Mouse (Mus musculus): ENCODE results near the gene Ubr4.
"Not testable (repeated sequence)": the region's sequence is repeated elsewhere in the genome, so short reads cannot be mapped to it uniquely, and the experiment has no call there.

The Ubr4 gene

DNA sequence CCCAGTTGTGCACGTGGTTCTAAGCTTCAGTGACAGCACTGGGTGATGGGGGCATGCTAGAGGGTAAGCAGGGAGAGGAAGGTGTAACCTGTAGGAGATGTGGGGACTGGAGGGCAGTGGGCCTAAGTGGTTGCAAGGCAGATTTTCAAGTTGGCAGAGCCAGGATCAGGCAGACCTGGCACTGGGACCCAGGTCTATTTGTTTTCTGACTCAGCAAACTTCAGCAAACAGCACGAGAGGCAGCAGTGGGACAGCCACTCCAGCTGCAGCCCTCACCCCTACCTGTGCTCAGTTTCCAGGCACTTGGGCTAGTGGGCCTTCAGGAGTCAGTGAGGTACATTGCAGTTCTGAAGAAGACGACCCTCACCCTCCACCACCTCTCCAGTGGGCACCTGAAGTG is 4.8 kb downstream of the Ubr4 start:
- DNase-seq (ENCODE audit: low read depth, low spot score), result no peak

DNA sequence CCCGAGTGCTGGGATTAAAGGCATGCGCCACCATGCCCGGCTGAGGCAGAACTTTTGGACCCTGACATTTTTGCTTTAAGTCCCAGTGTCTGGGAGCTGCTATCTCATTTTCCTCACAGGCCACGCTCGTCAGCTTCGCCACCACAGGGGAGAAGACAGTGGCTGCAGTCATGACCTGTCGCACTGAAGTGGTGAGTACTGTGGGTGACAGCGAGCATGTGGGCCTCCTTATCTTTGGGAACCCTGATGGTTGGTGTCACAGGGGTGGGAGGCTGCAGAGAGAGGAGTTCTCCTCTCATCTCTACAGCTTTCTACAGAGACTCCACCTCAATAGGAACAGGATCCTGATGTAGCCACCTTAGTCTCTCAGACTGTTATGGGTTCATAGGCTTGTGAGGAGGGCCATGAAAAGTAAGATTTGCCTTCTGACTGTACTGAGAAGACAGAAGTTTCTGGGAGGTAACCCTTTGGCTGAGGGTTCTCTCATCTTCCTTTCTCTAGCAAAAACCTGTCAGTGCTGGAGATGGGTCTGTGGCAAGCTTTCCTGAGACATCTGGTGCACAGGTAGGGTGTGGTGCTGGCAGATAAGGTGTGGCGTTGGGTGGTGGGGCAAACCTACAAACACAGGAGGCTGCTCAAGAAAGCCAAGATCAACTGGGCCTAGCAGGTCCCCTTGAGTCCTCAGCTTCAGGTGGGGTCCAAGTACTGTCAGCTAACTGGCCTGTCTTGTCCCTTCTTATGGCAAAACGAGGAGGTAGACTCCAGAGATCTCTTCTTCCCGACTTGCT is 8.5 kb downstream of the Ubr4 start:
- DNase-seq (ENCODE audit: low read depth, low spot score), result no peak

DNA sequence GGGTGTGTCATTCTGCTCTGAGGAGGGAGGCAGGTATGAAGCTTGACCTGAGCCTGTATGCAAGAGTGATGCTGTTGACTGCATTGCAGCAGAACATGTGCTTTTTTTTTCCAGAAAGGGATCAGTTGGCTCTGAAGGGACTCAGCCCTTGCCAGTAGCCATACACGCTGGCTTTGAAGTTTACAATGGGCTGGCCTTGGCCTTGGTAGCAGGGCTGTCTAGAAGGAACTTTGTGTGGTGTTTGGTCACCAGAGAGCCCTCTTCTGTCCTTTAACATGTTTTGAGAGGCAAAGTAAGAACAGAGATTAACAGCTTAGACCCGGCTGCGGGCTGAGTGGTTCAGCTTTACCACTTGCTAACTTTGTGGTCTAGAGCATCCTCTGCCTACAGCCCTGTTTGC is 14.9 kb downstream of the Ubr4 start:
- DNase-seq (ENCODE audit: low read depth, low spot score), result no peak

DNA sequence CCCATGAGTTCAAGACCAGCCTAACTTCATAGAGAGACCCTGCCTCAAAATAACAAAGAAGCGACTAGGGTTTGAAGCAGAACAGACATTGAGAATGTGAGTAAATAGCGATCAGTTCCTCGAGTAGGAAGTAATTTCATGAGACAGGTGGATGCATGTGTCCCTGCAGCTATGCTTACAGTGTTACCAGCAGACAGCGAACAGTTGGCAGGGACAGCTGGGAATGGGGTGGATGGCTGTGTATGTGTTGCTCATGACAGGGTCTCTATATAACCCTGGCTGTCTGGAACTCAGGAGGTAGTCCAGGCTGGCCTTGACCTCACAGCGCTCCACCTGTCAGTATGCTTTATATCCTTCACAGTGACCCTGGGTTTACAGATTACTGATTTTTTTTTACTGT is 15.6 kb downstream of the Ubr4 start:
- no peak for DNase-seq (ENCODE audit: low read depth, low spot score)

DNA sequence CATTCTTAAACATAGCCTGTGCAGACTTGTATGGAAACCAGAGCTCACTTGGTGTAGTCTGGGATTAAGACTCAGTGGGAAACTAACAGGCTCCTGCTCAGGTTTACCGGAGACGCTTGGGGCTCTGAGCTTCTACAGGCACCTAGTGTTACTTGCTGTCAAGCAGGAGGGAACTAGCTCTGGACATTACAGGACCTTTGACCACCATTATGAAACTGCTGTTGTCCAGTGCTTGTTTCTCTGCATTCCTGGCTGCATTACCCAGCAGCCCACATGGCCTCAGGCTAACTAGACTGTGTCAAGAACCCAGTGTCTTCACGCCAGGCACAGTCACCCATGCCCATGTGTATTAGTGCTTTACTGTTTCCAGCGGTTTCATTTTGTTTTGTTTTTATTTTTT is 20.7 kb downstream of the Ubr4 start:
- no peak for DNase-seq (ENCODE audit: low read depth, low spot score)

DNA sequence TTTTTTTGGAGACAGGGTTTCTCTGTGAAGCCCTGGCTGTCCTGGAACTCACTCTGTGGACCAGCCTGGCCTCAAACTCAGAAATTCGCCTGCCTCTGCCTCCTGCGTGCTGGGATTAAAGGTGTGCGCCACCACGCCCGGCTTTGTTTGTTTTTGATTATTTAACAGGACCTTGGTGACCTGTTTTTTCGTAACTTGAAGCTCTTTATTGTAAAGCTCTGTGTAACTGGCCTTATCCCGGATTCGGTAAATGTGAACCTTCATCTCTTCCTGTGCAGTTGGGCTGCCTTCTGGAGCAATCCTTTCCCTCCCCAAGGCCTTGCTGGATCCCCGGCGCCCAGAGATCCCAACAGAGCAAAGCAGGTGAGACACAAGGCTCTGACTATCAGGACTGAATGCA is 21.1 kb downstream of the Ubr4 start:
- no peak for DNase-seq (ENCODE audit: low read depth, low spot score)

DNA sequence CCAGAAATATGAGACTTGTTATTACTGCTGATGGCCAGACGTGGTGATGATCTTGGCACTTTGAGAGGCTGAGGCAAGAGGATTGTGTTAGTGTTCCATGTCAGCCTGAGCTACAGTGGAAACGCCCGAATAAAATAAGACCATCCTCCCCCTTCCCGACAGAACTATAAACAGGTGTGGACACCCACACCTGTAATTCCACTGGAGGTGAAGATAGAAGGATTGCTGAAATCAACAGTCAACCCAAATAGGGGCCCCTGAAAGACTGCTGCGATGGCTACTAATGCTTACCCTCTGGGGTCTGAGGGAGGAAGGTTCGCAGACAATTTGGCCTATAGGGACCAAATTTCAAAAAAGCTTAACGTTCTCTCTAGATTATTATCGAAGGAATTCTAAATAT is 27.3 kb downstream of the Ubr4 start:
- peak; percentile 20 for DNase-seq (ENCODE audit: low read depth, low spot score)

DNA sequence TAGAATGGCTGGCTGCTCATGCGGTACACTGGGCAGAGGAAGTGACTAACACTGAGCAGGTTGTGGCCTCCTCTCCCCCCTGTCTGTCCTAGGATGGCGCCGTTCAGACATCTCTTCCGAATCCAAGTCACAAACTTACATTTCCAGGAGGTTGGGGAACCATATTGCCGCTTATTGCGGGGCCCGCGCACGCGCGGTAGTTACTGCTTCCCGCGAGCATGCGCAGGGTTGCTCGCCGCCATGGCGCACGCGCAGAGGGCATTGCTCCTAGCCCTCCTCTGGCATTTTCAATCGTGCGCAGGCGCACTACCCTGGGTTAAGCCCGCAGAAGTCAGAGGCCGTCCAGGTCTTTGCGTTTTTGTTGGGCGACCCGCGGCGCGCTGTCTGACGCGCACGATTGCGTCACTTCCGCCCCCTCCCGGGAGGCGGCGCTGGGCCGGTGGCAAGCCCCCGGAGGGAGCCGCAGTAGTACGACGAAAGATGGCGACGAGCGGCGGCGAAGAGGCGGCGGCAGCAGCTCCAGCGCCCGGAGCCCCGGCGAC is 27.9 kb downstream of the Ubr4 start:
- peak; percentile 100 for DNase-seq (ENCODE audit: low read depth, low spot score)

DNA sequence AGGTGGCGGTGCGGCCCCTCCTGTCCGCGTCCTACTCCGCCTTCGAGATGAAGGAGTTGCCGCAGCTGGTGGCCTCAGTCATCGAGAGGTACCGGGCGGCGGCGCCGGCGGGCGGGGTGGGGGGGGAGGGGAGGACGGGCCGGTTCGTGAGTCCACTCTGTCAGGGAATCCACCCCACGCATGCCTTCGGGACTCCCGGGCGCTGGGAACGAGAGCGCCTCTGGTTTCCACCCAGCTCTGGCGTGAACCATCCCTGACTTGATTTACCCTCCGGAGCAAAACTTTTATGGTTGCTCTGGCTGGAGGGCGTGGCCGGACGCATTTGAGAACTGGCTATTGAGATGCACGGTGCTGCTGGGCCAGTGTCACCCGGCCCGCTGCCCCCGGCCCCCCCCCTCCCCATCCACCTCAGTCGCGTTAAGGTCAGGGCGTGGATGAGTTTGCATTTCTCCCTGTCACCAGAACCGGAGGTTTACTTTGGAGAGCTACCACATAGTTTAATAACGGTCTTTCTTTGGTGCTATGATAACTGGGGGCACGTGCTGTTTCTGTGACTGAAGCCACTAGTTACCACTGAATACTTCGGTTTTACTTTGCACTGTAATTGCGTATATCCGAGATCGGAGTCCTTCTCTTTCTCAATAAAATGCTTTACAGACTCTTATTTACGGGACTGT is 28.5 kb downstream of the Ubr4 start:
- DNase-seq (ENCODE audit: low read depth, low spot score), result peak; percentile 48

DNA sequence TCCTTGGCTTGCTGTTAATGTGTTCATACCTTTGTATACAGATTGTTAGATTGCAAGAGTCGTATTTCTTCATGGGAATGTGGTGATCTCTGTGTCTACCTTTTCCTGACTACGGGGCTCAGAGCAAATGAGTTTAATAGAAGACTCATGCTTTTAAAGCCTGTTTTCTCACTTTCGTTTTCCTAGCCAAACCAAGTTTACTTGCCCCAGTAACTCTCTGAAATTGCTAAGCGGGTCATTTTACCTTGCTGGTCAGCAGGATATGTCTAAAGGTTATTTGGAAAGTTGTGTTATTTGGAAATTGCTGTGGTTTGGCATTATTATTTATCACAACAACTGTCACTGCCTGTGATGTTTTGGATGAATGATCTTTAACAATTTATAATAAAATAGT is 29.0 kb downstream of the Ubr4 start:
- no peak for DNase-seq (ENCODE audit: low read depth, low spot score)

DNA sequence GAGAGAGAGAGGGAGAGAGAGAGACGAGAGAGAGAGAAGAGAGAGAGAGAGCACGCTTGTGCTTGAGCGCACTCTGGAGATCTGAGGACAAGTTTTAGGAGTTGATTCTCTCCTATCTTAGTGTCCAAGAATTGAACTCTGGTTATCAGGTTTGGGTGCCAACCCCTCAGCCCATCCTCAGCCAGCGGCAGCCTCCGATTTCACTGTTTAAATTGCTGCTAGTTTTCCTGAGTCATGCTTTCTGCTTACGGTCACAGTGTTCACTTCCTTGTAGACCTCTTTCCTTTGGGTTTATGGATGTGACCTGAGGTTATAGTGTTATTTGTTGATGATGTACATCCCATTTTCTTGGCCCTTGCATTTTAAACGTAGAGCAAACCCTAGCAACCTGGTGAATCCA is 29.8 kb downstream of the Ubr4 start:
- no peak for DNase-seq (ENCODE audit: low read depth, low spot score)

DNA sequence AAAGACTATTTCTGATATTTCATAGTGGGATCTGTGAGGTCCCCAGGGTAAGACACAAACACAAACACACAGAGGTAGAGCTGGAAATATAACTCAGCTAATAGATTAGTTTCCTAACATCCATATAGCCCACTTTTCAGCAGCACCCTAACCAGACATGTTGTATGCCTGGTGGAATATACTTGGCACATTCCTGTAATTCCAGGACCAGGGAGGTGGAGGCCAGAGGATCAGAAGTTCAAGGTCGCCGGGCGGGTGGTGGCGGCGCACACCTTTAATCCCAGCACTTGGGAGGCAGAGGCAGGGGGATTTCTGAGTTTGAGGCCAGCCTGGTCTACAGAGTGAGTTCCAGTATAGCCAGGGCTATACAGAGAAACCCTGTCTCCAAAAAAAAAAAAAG is 33.4 kb downstream of the Ubr4 start:
- not testable (repeated sequence) for DNase-seq (ENCODE audit: low read depth, low spot score)

DNA sequence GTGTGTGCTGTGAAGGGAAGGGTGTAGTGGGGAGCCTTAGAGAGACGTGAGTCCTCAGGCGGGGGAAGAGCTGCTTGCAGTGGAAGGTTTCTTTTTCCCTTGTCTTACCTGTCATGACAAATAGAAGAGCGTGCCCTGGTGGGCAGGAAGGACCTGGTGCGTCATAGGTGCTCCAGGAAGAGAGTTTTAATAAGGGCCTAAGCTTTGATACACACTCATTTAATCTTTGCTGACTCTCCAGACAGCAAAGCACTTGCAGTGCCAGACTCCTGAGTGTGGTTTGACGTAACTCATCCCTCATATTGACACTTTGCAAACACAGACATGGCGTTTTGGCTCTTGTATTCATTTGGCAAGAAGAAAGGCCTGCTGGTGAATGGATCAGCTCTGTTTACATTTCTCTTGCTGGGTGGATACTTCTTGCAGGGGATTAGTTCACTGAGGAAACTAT is 34.5 kb downstream of the Ubr4 start:
- DNase-seq (ENCODE audit: low read depth, low spot score), result no peak

DNA sequence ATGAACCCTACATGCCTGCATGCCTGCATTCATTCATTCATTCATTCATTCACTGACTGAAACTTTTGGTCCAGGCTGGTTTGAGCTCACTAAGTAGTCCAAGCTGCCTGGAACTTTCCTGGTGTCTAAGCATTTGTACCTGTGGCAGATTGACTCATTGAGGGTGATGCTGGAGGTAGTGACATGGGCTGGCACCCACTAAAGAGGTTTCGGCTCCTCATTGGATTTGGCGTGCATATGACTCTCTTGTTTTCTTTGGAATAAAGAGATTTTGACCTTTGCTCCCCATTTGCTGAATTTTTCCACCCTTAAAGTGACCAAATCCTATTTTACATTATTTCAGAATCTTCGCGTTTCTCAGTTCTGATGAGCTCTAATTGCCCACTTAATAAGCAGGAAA is 37.1 kb downstream of the Ubr4 start:
- DNase-seq (ENCODE audit: low read depth, low spot score), result no peak

DNA sequence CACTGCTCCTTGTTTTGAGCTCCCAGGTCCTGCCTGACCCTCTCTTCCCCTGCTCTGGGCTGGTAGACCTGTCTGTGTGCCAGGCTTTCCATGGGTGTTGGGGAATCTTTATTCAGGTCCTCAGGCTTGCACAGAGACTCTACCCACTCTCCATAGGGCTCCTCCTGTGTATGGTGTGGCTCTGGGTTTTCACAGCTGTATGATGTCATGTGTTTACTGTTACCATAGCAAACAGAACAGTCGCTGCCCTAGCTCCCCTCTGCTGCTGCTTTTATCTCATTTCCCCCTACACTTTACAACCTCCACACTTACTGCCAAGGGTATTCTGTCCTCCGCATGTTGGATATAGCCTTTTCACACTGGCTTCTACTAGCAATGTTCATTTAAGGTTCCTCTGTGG is 43.0 kb downstream of the Ubr4 start:
- no peak for DNase-seq (ENCODE audit: low read depth, low spot score)

DNA sequence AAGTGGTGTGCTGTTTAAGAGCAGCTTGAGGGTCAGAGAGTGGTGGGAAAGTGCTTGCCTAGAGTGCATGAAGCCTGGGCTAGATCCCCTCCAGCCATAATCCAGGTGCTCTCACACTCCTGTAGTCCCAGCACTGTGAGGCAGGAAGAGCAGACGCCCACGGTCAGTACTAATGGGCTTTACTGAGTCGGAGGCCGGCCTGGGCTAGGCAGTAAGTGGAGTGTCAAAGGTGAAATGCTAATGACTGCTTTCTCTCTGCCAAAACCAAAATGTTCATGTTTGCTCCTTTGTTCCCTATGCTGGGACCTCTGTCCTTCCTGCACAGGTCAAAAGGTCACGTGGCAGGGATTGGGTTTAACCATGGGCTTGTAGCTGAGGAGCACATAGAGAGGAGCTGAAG is 48.1 kb downstream of the Ubr4 start:
- no peak for DNase-seq (ENCODE audit: low read depth, low spot score)

DNA sequence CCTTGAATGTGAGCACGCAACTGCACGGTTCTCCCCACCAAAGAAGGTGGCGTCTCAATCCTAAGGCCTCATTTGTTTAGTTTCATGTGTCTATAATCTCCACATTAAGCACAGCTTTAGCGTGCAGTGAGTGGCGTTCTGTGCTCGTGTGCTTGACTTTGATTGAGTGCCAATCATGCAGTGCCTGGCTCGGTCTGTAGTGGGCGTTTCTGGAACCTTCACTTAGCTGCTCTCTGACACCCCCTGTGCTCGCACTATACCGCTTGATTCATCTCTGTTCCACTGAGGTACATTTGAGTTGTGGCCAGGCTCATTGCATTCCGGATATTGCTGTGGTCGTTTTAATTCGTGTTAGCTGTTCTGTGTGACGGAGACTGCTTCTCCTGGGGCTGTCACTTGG is 50.8 kb downstream of the Ubr4 start:
- no peak for DNase-seq (ENCODE audit: low read depth, low spot score)

DNA sequence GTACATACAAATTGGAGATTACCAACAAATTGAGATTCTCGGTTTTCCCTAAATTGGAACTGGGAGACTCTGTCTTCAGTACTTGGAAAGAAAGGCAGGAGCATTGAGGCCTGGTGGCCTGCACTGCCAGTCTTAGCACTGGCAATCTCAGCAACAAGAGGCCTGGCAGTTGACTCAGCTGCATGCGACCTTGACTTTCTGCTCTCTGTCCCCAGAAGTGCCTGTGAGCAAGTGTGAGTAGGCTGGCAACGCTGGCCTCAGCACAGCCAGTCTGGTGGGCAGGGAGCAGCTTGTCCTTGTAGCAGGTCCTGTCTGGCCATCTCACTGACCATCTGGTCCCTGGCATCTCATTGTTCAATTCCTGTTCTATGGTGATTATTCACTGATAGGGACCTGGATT is 58.9 kb downstream of the Ubr4 start:
- DNase-seq (ENCODE audit: low read depth, low spot score), result no peak

DNA sequence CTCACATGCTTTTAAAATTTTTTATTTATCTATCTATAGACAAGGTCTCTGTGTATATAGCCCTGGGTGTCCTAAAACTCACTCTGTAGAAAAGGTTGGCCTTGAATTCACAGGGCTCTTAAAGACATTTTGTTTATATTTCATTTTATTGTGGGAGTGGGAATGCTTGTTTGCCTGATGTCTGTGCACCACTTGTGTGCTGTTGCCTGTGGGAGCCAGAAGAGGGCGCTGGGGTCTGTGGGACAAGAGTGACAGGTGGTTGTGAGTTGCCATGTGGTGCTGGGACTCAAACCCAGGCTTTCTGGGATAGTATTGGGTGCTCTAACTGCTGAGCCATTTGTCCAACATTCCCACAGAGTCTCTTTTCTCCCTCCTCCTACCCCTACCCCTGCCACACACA is 65.5 kb downstream of the Ubr4 start:
- DNase-seq (ENCODE audit: low read depth, low spot score), result peak; percentile 8

DNA sequence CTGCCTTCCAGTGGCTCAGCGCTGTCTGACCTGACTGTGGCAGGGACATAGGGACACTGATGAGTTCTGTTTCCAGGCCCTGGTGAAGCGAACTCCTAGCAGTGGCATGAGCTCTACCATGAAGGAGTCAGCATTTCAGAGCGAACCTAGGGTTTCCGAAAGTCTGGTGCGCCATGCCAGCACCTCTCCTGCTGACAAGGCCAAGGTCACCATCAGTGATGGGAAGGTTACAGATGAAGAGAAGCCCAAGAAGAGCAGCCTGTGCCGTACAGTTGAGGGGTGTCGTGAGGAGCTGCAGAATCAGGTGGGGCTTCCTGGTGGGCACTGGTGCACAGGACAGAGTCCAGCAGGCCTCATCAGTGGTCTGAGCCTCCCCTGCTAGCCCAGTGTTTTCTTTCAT is 69.2 kb downstream of the Ubr4 start:
- DNase-seq (ENCODE audit: low read depth, low spot score), result no peak

DNA sequence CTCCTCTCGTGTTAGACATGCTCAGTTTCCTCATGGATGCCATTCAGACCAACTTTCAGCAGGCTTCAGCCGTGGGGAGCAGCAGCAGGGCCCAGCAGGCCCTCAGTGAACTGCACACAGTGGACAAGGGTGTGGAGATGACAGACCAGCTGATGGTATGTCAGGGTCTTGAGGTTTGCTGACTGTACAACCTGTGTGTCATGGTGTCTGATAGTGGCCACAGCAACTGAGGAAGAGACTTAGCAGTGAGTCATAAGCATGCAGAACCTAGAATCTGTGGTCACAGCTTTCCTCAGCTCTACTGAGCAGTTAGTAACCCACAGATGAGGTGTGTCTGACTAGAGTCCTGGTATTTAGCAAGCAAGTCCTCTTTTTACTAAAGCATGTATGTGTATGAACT is 70.0 kb downstream of the Ubr4 start:
- no peak for DNase-seq (ENCODE audit: low read depth, low spot score)

DNA sequence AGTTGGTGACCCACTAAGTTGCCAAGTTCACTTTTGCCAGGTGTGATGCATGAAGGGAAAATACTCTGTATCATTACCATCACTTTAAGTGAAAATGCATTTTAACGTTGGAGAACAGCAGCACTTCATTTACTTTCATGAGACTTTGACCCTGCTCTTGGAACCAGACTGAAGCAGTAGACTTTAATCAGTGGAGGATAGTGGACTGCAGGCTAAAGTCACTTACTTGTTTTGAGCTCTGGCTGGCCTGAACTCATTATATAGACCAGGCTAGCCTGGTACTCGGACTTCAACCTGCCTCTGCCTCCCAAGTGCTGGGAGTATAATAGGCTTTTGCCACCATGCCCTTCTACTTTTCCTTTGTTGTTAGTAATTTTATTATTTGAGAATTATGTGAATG is 70.9 kb downstream of the Ubr4 start:
- no peak for DNase-seq (ENCODE audit: low read depth, low spot score)

DNA sequence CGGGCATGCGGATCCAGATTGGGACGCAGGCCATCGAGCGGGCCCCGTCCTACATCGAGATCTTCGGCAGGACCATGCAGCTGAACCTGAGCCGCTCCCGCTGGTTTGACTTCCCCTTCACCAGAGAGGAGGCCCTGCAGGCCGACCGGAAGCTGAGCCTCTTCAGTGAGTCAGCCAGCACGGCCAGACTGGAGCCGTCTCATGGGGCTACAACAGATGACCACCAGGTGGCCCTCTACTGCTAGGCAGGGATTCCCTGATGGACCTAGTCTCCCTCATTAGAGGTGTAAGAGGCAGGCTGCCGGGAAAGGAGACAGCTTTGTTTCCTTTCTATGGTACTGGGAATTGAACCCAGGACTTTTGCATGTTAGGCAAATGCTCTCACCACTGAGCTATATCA is 77.8 kb downstream of the Ubr4 start:
- DNase-seq (ENCODE audit: low read depth, low spot score), result peak; percentile 58

All from CD4-positive, CD25-positive, alpha-beta regulatory T cell, adult 2 months (primary cell).